Mouse (Mus musculus): ENCODE results near the gene Rnf216.
"Not testable (repeated sequence)": the region's sequence is repeated elsewhere in the genome, so short reads cannot be mapped to it uniquely, and the experiment has no call there.

Rnf216 gene

GRCm38 (mm10) chr5:143112281-143113246 lies at the start of gene Rnf216:
Gene Rnf216 (minus strand): TSS chr5:143112994.
- DNase-seq, result peak; percentile 96

- no peak for DNase-seq
Measured at GRCm38 (mm10) chr5:143155534-143155933, 42.7 kb upstream of the Rnf216 start.

- peak; percentile 81 for DNase-seq
Measured at GRCm38 (mm10) chr5:143153756-143154155, 41.0 kb upstream of the Rnf216 start.

GRCm38 (mm10) chr5:143150044-143150443 lies 37.2 kb upstream of the Rnf216 start:
- no peak for DNase-seq

GRCm38 (mm10) chr5:143149536-143149935 lies 36.7 kb upstream of the Rnf216 start:
- DNase-seq, result no peak

GRCm38 (mm10) chr5:143148661-143149060 lies 35.9 kb upstream of the Rnf216 start:
- DNase-seq, result no peak

- DNase-seq, result no peak
Measured at GRCm38 (mm10) chr5:143147481-143147880, 34.7 kb upstream of the Rnf216 start, which contains the start of gene Olfr718-ps1. Gene Olfr718-ps1 (minus strand): TSS chr5:143147581.

GRCm38 (mm10) chr5:143137580-143137979 lies 24.8 kb upstream of the Rnf216 start:
- DNase-seq, result no peak

GRCm38 (mm10) chr5:143135042-143135441 lies 22.2 kb upstream of the Rnf216 start:
- no peak for DNase-seq

- DNase-seq, result not testable (repeated sequence)
Measured at GRCm38 (mm10) chr5:143134216-143135010, 21.6 kb upstream of the Rnf216 start.

- DNase-seq, result no peak
Measured at GRCm38 (mm10) chr5:143132935-143133514, 20.2 kb upstream of the Rnf216 start.

GRCm38 (mm10) chr5:143130342-143130741 lies 17.5 kb upstream of the Rnf216 start:
- DNase-seq, result no peak

GRCm38 (mm10) chr5:143129101-143129500 lies 16.3 kb upstream of the Rnf216 start:
- DNase-seq, result no peak

- no peak for DNase-seq
Measured at GRCm38 (mm10) chr5:143127837-143128236, 15.0 kb upstream of the Rnf216 start.

- no peak for DNase-seq
Measured at GRCm38 (mm10) chr5:143126908-143127307, 14.1 kb upstream of the Rnf216 start.

- DNase-seq, result no peak
Measured at GRCm38 (mm10) chr5:143126089-143126488, 13.3 kb upstream of the Rnf216 start.

- DNase-seq, result no peak
Measured at GRCm38 (mm10) chr5:143125601-143126000, 12.8 kb upstream of the Rnf216 start.

GRCm38 (mm10) chr5:143124805-143125378 lies 12.1 kb upstream of the Rnf216 start:
- DNase-seq, result no peak

GRCm38 (mm10) chr5:143122673-143123072 lies 9.9 kb upstream of the Rnf216 start:
- no peak for DNase-seq

- no peak for DNase-seq
Measured at GRCm38 (mm10) chr5:143122125-143122524, 9.3 kb upstream of the Rnf216 start.

GRCm38 (mm10) chr5:143106842-143107241 lies 6.0 kb downstream of the Rnf216 start:
- DNase-seq, result no peak

- DNase-seq, result no peak
Measured at GRCm38 (mm10) chr5:143103231-143103630, 9.6 kb downstream of the Rnf216 start.

- DNase-seq, result no peak
Measured at GRCm38 (mm10) chr5:143101626-143102025, 11.2 kb downstream of the Rnf216 start.

All from kidney, adult 9 months (tissue).